Mouse (Mus musculus): ENCODE data around the gene Mycbp. TPM values are rescaled to one million over a fixed set of nuclear protein-coding genes. Genes with fewer than 3 reads are reported as not detected.
"Not testable (repeated sequence)": the region's sequence is repeated elsewhere in the genome, so short reads cannot be mapped to it uniquely, and the experiment has no call there.

Mycbp gene
- polyA plus RNA-seq, 1 experiment, result 30.1 TPM

- 9% methylated on average over 4 of the region's 4 CpGs for WGBS
- peak; percentile 72 for DNase-seq
- no peaks in the 10 kb centered on the region; the same call in 1 of the 2 replicates for H3K4me1 ChIP-seq (ENCODE audit: control insufficient read depth, insufficient read depth, low read length)
Observed at GRCm38 (mm10) chr4:123939838-123940237, 35.2 kb downstream of the Mycbp start.

GRCm38 (mm10) chr4:123940878-123941277, 36.2 kb downstream of the Mycbp start:
- not testable (repeated sequence) for H3K36me3 ChIP-seq (ENCODE audit: control insufficient read depth, insufficient read depth, low read length); H3K27ac ChIP-seq (ENCODE audit: insufficient read depth, low read depth, low read length); H3K4me3 ChIP-seq (ENCODE audit: insufficient read depth, low read depth, low read length); DNase-seq; H3K27me3 ChIP-seq (replicated peaks; ENCODE audit: control insufficient read depth, insufficient read depth, low read length); H3K4me1 ChIP-seq (ENCODE audit: control insufficient read depth, insufficient read depth, low read length)
- whole genome bisulfite sequencing, result 63% methylated on average over 7 of the region's 7 CpGs

More at GRCm38 (mm10) chr4:123939838-123940237, 35.2 kb downstream of the Mycbp start:
- Histone ChIP-seq H3K4me3 (ENCODE audit: insufficient read depth, low read depth, low read length) (no peak overlapping the region), H3K27ac (ENCODE audit: insufficient read depth, low read depth, low read length) (no peak overlapping the region), H3K27me3 (replicated peaks; ENCODE audit: control insufficient read depth, insufficient read depth, low read length) (no peaks in the 10 kb centered on the region; the same call in 1 of the 2 replicates), H3K36me3 (ENCODE audit: control insufficient read depth, insufficient read depth, low read length) (peaks cover 3% of the 10 kb centered on the region)
- TF ChIP-seq POLR2A (IDR thresholded peaks at IDR 0.05; ENCODE audit: low read depth, low read length) (no peak), CTCF (conservative IDR thresholded peaks at IDR 0.05; ENCODE audit: insufficient read depth, insufficient read length, low read depth, low read length) (peak; percentile 46)

- Histone ChIP-seq H3K27ac (ENCODE audit: insufficient read depth, low read depth, low read length) (no peak overlapping the region), H3K4me1 (ENCODE audit: control insufficient read depth, insufficient read depth, low read length) (no peaks in the 10 kb centered on the region), H3K4me3 (ENCODE audit: insufficient read depth, low read depth, low read length) (no peak overlapping the region), H3K36me3 (ENCODE audit: control insufficient read depth, insufficient read depth, low read length) (no peaks in the 10 kb centered on the region), H3K27me3 (replicated peaks; ENCODE audit: control insufficient read depth, insufficient read depth, low read length) (no peaks in the 10 kb centered on the region)
- DNase-seq, result no peak
- TF ChIP-seq CTCF (conservative IDR thresholded peaks at IDR 0.05; ENCODE audit: insufficient read depth, insufficient read length, low read depth, low read length) (no peak), POLR2A (IDR thresholded peaks at IDR 0.05; ENCODE audit: low read depth, low read length) (no peak)
- WGBS, result 83% methylated on average over 4 of the region's 4 CpGs
Observed at GRCm38 (mm10) chr4:123946701-123947100, 42.1 kb downstream of the Mycbp start.

GRCm38 (mm10) chr4:123947149-123947548, 42.5 kb downstream of the Mycbp start:
- 49% methylated on average over 5 of the region's 5 CpGs for WGBS
- Histone ChIP-seq H3K4me1 (ENCODE audit: control insufficient read depth, insufficient read depth, low read length) (no peaks in the 10 kb centered on the region), H3K27me3 (replicated peaks; ENCODE audit: control insufficient read depth, insufficient read depth, low read length) (no peaks in the 10 kb centered on the region), H3K4me3 (ENCODE audit: insufficient read depth, low read depth, low read length) (no peak overlapping the region), H3K27ac (ENCODE audit: insufficient read depth, low read depth, low read length) (no peak overlapping the region), H3K36me3 (ENCODE audit: control insufficient read depth, insufficient read depth, low read length) (no peaks in the 10 kb centered on the region)
- no peak for DNase-seq
- TF ChIP-seq POLR2A (IDR thresholded peaks at IDR 0.05; ENCODE audit: low read depth, low read length) (no peak), CTCF (conservative IDR thresholded peaks at IDR 0.05; ENCODE audit: insufficient read depth, insufficient read length, low read depth, low read length) (no peak)

GRCm38 (mm10) chr4:123948901-123949300, 44.3 kb downstream of the Mycbp start:
- H3K4me3 ChIP-seq (ENCODE audit: insufficient read depth, low read depth, low read length), result no peak overlapping the region
- TF ChIP-seq CTCF (conservative IDR thresholded peaks at IDR 0.05; ENCODE audit: insufficient read depth, insufficient read length, low read depth, low read length) (no peak), POLR2A (IDR thresholded peaks at IDR 0.05; ENCODE audit: low read depth, low read length) (no peak)
- 74% methylated on average over 6 of the region's 6 CpGs for WGBS
- H3K36me3 ChIP-seq (ENCODE audit: control insufficient read depth, insufficient read depth, low read length), result no peaks in the 10 kb centered on the region
- no peak overlapping the region for H3K27ac ChIP-seq (ENCODE audit: insufficient read depth, low read depth, low read length)
- no peaks in the 10 kb centered on the region for H3K4me1 ChIP-seq (ENCODE audit: control insufficient read depth, insufficient read depth, low read length)
- no peak for DNase-seq
- H3K27me3 ChIP-seq (replicated peaks; ENCODE audit: control insufficient read depth, insufficient read depth, low read length), result no peaks in the 10 kb centered on the region

GRCm38 (mm10) chr4:123949649-123950048, 45.0 kb downstream of the Mycbp start:
- H3K4me1 ChIP-seq (ENCODE audit: control insufficient read depth, insufficient read depth, low read length), result no peaks in the 10 kb centered on the region
- no peak for DNase-seq
- H3K4me3 ChIP-seq (ENCODE audit: insufficient read depth, low read depth, low read length), result no peak overlapping the region
- TF ChIP-seq POLR2A (IDR thresholded peaks at IDR 0.05; ENCODE audit: low read depth, low read length) (no peak), CTCF (conservative IDR thresholded peaks at IDR 0.05; ENCODE audit: insufficient read depth, insufficient read length, low read depth, low read length) (no peak)
- no peak overlapping the region for H3K27ac ChIP-seq (ENCODE audit: insufficient read depth, low read depth, low read length)
- H3K27me3 ChIP-seq (replicated peaks; ENCODE audit: control insufficient read depth, insufficient read depth, low read length), result no peaks in the 10 kb centered on the region
- no peaks in the 10 kb centered on the region for H3K36me3 ChIP-seq (ENCODE audit: control insufficient read depth, insufficient read depth, low read length)
- 62% methylated on average over 10 of the region's 10 CpGs for WGBS

GRCm38 (mm10) chr4:123952059-123952458, 47.4 kb downstream of the Mycbp start:
- Histone ChIP-seq H3K27ac (ENCODE audit: insufficient read depth, low read depth, low read length) (no peak overlapping the region), H3K4me1 (ENCODE audit: control insufficient read depth, insufficient read depth, low read length) (no peaks in the 10 kb centered on the region), H3K4me3 (ENCODE audit: insufficient read depth, low read depth, low read length) (no peak overlapping the region), H3K27me3 (replicated peaks; ENCODE audit: control insufficient read depth, insufficient read depth, low read length) (no peaks in the 10 kb centered on the region), H3K36me3 (ENCODE audit: control insufficient read depth, insufficient read depth, low read length) (no peaks in the 10 kb centered on the region)
- no peak for TF ChIP-seq CTCF (conservative IDR thresholded peaks at IDR 0.05; ENCODE audit: insufficient read depth, insufficient read length, low read depth, low read length)
- no peak for TF ChIP-seq POLR2A (IDR thresholded peaks at IDR 0.05; ENCODE audit: low read depth, low read length)
- no peak for DNase-seq
- WGBS, result 42% methylated on average over 8 of the region's 8 CpGs
